Mouse (Mus musculus) heart, adult 2 months (tissue): ENCODE data around the gene Tll2.

Experiments
- CTCF ChIP-seq: fragments of 200-600 bp; IDR thresholded peaks from 2 replicates; pipeline ENCODE4 v1.8.1; 2022; ENCODE audit warnings: antibody characterized with exemption, mild to moderate bottlenecking, moderate library complexity
- EP300 ChIP-seq: fragments of 200-500 bp; IDR thresholded peaks from 2 replicates; pipeline ENCODE4 v1.6.1; 2011; ENCODE audit warnings: low read depth, low read length, control low read depth; ENCODE audit not compliant: insufficient read depth

DNA sequence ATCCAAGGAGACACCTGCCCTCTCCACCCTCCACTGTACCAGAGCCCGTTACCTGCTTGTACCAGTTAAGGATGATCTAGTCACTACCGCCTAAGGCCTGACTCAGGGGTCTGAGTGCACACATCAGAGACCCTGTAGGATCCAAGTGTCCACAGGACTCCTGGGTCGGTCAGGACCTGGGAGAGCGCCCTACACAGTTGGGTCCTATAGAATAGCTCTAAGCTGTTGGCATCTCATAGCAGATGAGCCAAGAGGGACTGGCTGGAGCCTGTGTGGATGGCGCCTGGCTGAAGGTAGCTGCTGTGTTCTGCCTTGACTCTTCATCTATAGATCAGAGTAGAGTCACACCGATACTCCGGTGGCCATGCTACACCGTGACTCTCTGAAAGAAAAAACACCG lies 14.9 kb downstream of the Tll2 start:
- no peak for TF ChIP-seq CTCF
- TF ChIP-seq EP300: no peak
